Mouse (Mus musculus): ENCODE measurements around the gene Ap5s1. TPM values are rescaled to one million over a fixed set of nuclear protein-coding genes. Genes with fewer than 3 reads are reported as not detected.

Ap5s1 gene
- total and polyA plus RNA-seq, 2 experiments from 2014 or later: 37.1 to 67.6 TPM

GRCm38 (mm10) chr2:131186343-131186742, 20.5 kb upstream of the Ap5s1 start:
- no peak; the same call in 1 of the 2 replicates for ATAC-seq
- no peaks in the 10 kb centered on the region for H3K27me3 ChIP-seq (ENCODE audit: insufficient read depth, low read length)
- H3K9me3 ChIP-seq (ENCODE audit: low read length): no peaks in the 10 kb centered on the region
- H3K4me3 ChIP-seq (ENCODE audit: low read length): peak overlapping the region; percentile 49
- no peak for TF ChIP-seq CTCF (IDR thresholded peaks at IDR 0.05; ENCODE audit: low read depth)
- peaks cover 17% of the 10 kb centered on the region for H3K4me1 ChIP-seq (ENCODE audit: insufficient read depth, low read length)
- H3K9ac ChIP-seq (replicated peaks; ENCODE audit: low read length): peak overlapping the region; percentile 53
- WGBS: 1% methylated on average over 14 of the region's 14 CpGs
- no peak for DNase-seq (ENCODE audit: low spot score)
- peak overlapping the region; percentile 69 for H3K4me2 ChIP-seq (ENCODE audit: low read depth, low read length)
- H3K27ac ChIP-seq: peak overlapping the region; percentile 33; the same call in 1 of the 2 replicates
- no peaks in the 10 kb centered on the region for H3K36me3 ChIP-seq (ENCODE audit: insufficient read depth, low read length)

- Histone ChIP-seq H3K9ac (replicated peaks; ENCODE audit: low read length) (peak within 1 kb of the TSS; percentile 53), H3K4me3 (ENCODE audit: low read length) (peak within 1 kb of the TSS; percentile 49), H3K27me3 (ENCODE audit: insufficient read depth, low read length) (no peaks in the 10 kb centered on the region), H3K36me3 (ENCODE audit: insufficient read depth, low read length) (no peaks in the 10 kb centered on the region), H3K9me3 (ENCODE audit: low read length) (no peaks in the 10 kb centered on the region), H3K27ac (peak within 1 kb of the TSS; percentile 46; the same call in 1 of the 2 replicates), H3K4me2 (ENCODE audit: low read depth, low read length) (peak within 1 kb of the TSS; percentile 69), H3K4me1 (ENCODE audit: insufficient read depth, low read length) (peaks cover 17% of the 10 kb centered on the region)
- peak; percentile 41 for TF ChIP-seq CTCF (IDR thresholded peaks at IDR 0.05; ENCODE audit: low read depth)
- DNase-seq (ENCODE audit: low spot score) (peak; percentile 88), ATAC-seq (peak; percentile 89)
- under 1% methylated on average over 42 of the region's 43 CpGs for WGBS
Measured at GRCm38 (mm10) chr2:131186771-131187601, 19.9 kb upstream of the Ap5s1 start, which contains the start of the genes Cdc25b and Spef1. Gene Cdc25b (plus strand): TSS chr2:131186949. Gene Spef1 (minus strand): TSS chr2:131187282.

- H3K4me3 ChIP-seq (ENCODE audit: low read length): peak overlapping the region; percentile 49
- TF ChIP-seq CTCF (IDR thresholded peaks at IDR 0.05; ENCODE audit: low read depth): no peak
- H3K9ac ChIP-seq (replicated peaks; ENCODE audit: low read length): peak overlapping the region; percentile 53
- no peak for ATAC-seq
- peak overlapping the region; percentile 69 for H3K4me2 ChIP-seq (ENCODE audit: low read depth, low read length)
- peak overlapping the region; percentile 46; the same call in 1 of the 2 replicates for H3K27ac ChIP-seq
- H3K9me3 ChIP-seq (ENCODE audit: low read length): no peaks in the 10 kb centered on the region
- no peak for DNase-seq (ENCODE audit: low spot score)
- WGBS: 25% methylated on average over 3 of the region's 3 CpGs
- H3K4me1 ChIP-seq (ENCODE audit: insufficient read depth, low read length): peaks cover 17% of the 10 kb centered on the region
- no peaks in the 10 kb centered on the region for H3K27me3 ChIP-seq (ENCODE audit: insufficient read depth, low read length)
- no peaks in the 10 kb centered on the region for H3K36me3 ChIP-seq (ENCODE audit: insufficient read depth, low read length)
Measured at GRCm38 (mm10) chr2:131187602-131187922, 19.3 kb upstream of the Ap5s1 start.

DNA sequence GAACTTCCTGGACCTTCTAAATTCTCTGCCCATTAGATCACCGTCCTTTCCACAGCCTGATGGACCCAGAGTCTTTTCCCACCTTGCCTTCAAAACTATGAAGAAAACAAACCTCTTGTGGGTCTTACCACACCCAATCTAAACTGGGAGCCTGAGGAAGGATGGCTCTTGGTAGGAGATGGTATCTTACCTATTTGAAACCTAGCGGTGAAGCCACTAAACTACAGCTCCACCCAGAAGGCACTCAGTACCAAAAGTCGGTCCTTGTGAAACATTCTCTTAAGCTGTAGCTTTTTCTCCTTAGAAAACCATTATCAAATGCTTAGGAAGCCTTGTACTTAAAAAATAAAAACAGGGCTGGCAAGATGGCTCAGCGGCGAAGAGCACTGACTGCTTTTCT, 18.6 kb upstream of the Ap5s1 start:
- Histone ChIP-seq H3K27me3 (ENCODE audit: insufficient read depth, low read length) (no peaks in the 10 kb centered on the region), H3K9ac (replicated peaks; ENCODE audit: low read length) (no peak overlapping the region), H3K4me2 (ENCODE audit: low read depth, low read length) (peak overlapping the region; percentile 69; the same call in 1 of the 2 replicates), H3K9me3 (ENCODE audit: low read length) (no peaks in the 10 kb centered on the region), H3K36me3 (ENCODE audit: insufficient read depth, low read length) (0 out of 2 replicates have a peak, but pooled peaks cover 4% of the 10 kb centered on the region), H3K4me3 (ENCODE audit: low read length) (no peak overlapping the region), H3K27ac (no peak overlapping the region), H3K4me1 (ENCODE audit: insufficient read depth, low read length) (peaks cover 17% of the 10 kb centered on the region)
- TF ChIP-seq CTCF (IDR thresholded peaks at IDR 0.05; ENCODE audit: low read depth): no peak
- DNase-seq (ENCODE audit: low spot score) (no peak), ATAC-seq (no peak)
- WGBS: 93% methylated on average over 5 of the region's 5 CpGs

DNA sequence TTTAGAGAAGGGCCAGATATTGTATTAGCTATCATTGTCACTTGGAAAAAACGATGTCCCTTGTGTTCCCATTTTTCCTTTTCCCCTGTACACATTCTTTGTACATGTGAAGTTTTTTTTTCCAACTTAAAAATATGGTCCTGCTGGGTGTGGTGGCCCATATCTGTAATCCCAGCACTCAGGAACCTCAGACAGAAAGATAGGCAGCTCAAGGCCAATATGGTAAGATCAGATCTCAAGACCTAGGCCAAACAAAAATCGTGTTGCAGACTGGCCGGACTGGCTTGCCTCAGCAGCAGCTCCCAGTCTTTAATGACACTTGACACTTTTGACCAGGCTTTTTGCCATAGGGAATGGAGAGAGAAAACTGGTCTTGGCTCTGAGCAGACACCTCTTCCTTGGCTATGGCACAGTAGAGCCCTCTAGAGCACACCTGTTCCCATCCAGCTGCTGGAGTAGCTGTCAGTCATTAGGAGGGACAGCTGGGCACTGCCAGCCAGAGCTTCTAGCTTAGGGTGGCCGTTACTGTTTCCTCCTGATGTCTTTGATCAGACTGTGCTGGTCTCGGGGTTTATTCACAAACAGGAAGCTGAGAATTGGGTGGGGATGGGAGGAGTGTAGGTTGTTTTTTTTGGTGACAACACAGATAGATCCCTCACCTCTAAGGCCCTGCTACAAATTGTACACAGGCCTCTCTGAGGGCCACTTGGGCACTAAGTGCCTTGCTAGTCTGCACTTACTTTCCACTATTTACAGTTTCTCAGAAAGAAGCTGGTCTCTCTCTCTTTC, 17.2 kb upstream of the Ap5s1 start:
- peak overlapping the region; percentile 49; the same call in 1 of the 2 replicates for H3K27ac ChIP-seq
- no peak for ATAC-seq
- no peak overlapping the region for H3K4me2 ChIP-seq (ENCODE audit: low read depth, low read length)
- H3K4me3 ChIP-seq (ENCODE audit: low read length): no peak overlapping the region
- no peak for DNase-seq (ENCODE audit: low spot score)
- TF ChIP-seq CTCF (IDR thresholded peaks at IDR 0.05; ENCODE audit: low read depth): no peak
- peaks cover 17% of the 10 kb centered on the region for H3K4me1 ChIP-seq (ENCODE audit: insufficient read depth, low read length)
- H3K9me3 ChIP-seq (ENCODE audit: low read length): no peaks in the 10 kb centered on the region
- H3K9ac ChIP-seq (replicated peaks; ENCODE audit: low read length): no peak overlapping the region
- WGBS: 40% methylated on average over 5 of the region's 5 CpGs
- H3K27me3 ChIP-seq (ENCODE audit: insufficient read depth, low read length): no peaks in the 10 kb centered on the region
- 0 out of 2 replicates have a peak, but pooled peaks cover 14% of the 10 kb centered on the region for H3K36me3 ChIP-seq (ENCODE audit: insufficient read depth, low read length)

- Histone ChIP-seq H3K9ac (replicated peaks; ENCODE audit: low read length) (no peak overlapping the region), H3K4me2 (ENCODE audit: low read depth, low read length) (no peak overlapping the region), H3K9me3 (ENCODE audit: low read length) (no peaks in the 10 kb centered on the region), H3K27ac (peak overlapping the region; percentile 49; the same call in 1 of the 2 replicates), H3K27me3 (ENCODE audit: insufficient read depth, low read length) (no peaks in the 10 kb centered on the region), H3K4me1 (ENCODE audit: insufficient read depth, low read length) (peaks cover 17% of the 10 kb centered on the region), H3K36me3 (ENCODE audit: insufficient read depth, low read length) (0 out of 2 replicates have a peak, but pooled peaks cover 16% of the 10 kb centered on the region), H3K4me3 (ENCODE audit: low read length) (no peak overlapping the region)
- TF ChIP-seq CTCF (IDR thresholded peaks at IDR 0.05; ENCODE audit: low read depth): no peak
- peak; percentile 45 for ATAC-seq
- 21% methylated on average over 10 of the region's 10 CpGs for WGBS
- peak; percentile 58 for DNase-seq (ENCODE audit: low spot score)
Measured at GRCm38 (mm10) chr2:131190344-131191004, 16.4 kb upstream of the Ap5s1 start.

Measured in hindbrain, postnatal 0 days (tissue).